Mouse (Mus musculus): ENCODE measurements around the gene Gm49336.

Gm49336 gene

GRCm38 (mm10) chr14:60251281-60252003 is at the start of gene Gm49336, which contains the start of gene Nupl1:
TSS of gene Gm49336 (minus strand) at chr14:60251507.
TSS of gene Nupl1 (minus strand) at chr14:60251431.
- peak; percentile 99 for DNase-seq (ENCODE audit: low read depth, low spot score)

GRCm38 (mm10) chr14:60301024-60301423 is 49.7 kb upstream of the Gm49336 start:
- no peak for DNase-seq (ENCODE audit: low read depth, low spot score)

DNA sequence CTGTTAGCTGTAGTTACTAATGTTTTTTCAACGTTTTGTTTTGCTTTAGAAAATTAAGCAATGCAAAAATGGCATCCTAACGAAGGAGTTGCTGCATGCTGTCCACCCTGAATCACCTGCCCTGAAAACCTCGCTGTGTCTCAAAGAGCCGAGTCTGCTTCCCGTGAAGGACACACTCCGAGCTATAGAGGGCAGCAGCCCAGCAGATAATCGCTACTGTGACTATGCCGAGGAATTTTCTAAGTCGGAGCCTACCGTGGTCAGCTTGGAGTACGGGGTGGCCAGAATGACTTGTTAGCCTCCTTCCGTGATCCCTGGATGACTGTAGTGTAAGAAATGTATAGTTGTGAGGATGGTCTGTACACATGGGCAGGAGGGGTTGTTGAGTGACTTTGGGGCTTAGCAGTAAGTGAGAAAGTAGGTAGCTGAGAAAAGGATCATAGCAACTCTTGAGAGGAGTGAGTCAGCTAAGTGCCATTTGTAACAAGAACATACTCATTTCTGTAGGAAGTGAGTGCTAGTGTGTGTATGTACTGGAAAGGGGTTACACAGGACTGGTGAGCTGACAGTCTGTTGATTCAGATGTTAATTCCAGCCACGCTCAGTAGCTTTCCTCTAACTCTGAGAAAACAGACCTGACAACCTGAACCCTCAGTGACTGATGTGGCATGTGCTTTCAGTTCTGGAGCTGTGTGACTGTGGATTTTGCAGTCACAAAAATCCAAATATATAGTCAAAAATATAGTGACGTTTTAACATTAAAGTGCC is 49.1 kb upstream of the Gm49336 start:
- DNase-seq (ENCODE audit: low read depth, low spot score), result peak; percentile 6

GRCm38 (mm10) chr14:60295531-60295930 is 44.2 kb upstream of the Gm49336 start:
- DNase-seq (ENCODE audit: low read depth, low spot score), result no peak

- no peak for DNase-seq (ENCODE audit: low read depth, low spot score)
Observed at GRCm38 (mm10) chr14:60290363-60290762, 39.1 kb upstream of the Gm49336 start.

- no peak for DNase-seq (ENCODE audit: low read depth, low spot score)
Observed at GRCm38 (mm10) chr14:60286194-60286863, 35.0 kb upstream of the Gm49336 start.

DNA sequence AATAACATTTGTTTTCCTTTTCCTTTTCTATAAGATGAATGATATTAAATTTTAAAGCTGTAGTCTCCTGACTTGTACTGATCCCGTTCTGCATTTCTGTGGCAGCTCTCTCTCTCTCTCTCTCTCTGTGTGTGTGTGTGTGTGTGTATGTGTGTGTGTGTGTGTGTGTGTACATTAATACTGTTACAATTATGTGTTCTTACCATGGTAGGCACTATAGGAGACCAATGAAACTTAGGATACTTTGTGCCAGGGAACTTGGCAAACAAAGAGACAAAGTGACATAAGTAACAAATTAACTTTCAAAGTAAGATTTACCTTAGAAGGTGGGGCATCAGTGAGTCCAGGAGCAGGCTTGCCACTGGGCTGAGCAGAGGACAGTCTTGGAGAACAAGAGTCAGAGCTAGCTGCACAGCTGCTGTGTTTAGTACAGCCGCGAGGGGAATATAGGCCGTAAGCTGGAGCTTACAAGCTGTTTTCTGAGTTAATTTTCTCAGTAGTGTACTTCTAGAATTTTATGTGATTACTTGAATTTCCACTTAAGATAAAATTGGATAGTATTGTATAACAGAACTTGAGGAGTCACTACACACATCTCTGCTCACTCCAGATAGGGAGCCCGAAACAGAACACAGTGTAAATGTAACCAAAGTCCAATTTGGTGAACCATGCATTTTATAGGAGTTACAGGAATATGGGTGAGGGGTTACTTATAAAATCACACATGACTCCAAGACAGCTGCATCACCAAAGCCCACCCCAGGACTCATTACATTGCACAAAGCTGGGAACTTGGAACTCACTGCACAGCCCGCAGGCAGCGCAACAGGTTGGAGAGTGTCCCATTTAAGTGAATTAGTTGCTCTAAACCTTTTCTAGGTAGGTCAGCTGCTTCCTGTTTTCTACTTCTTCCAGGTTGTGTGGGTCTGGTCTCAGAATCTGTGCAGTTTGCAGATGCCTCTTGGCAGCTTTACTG is 24.3 kb upstream of the Gm49336 start:
- no peak for DNase-seq (ENCODE audit: low read depth, low spot score)

- DNase-seq (ENCODE audit: low read depth, low spot score), result no peak
Observed at GRCm38 (mm10) chr14:60273346-60273745, 22.0 kb upstream of the Gm49336 start.

DNA sequence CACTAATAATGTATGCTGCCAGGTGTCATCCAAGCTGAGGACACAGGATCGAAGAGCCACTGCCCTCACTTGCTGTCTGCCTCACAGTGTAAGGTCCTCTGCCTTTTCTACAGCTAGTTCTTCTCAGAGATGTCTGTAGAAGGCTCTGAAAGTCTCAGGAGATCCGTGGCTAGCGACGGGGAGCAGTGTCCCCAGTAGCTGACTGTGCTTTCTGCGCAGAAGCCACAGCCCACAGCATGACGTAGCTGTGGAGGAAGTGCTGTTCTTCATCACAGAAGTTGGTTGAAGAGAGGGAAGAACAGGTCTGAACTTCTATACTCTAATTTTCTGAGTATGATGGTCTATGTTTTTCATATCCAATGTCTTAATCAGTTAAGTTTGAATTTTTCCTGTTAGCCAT is 18.0 kb upstream of the Gm49336 start:
- no peak for DNase-seq (ENCODE audit: low read depth, low spot score)

DNA sequence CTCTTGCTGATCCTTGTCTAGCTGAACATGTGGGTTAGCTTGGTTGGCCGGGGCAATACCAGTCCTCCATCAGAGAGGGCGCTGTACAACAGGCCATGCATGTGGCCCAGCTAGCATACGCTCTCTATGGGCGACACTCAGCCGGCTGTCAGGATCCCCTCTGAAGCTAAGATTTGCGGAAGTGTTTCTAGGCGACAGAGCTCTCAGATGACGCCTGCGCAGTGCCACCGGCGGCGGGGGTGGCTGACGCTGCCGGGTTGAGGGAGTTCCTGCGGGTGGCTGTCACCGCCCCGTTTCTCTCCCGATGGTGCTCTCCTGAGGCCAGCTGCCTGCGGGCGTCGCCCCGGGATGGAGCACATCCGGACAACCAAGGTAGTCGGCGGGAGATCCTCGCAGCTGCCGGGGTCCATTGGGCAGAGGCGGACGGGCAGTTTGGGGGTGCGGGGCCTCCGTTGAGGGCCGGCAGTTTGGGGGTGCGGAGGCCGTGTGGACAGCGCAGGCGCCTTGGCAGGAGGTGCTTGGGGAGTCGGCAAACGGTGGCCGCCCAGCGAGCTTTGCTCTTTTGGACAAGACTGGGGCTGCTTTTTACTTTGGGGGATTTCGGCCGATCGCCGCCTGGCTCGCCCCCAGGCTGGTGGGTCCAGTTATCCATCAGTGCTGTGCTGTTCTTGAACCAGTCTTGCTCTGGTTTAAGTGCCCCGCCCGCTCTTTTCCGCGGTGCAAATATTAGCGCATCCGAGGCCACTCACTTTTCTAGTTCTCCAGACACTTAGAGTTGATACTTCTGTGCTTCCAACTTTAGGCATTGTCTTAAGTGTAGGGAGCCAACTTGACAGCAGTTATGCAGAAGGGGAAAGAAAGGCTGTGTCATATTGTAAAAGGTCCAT is 13.9 kb upstream of the Gm49336 start, which contains the start of gene Mtmr6:
TSS of gene Mtmr6 (plus strand) at position 239 of the 887 bp plus-strand sequence.
- DNase-seq (ENCODE audit: low read depth, low spot score), result peak; percentile 99

DNA sequence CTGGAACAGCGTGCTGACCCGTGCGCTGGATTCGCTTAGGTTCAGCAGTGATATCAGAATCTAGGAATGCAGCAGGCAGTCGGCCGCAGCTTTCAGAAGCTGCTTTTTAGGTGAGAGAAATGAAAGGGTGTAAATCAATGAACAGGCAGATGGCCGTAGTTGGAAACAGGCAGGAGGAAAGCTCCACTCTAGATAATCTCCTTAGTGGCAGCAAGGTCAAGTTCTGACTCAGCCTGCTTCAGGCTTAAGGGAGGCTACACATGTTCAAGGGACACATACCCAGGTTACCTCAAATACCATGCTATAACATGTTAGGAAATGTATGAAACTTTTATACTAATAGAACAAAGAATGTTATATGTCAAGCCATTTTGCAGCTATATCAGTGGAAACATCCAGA is 11.0 kb upstream of the Gm49336 start:
- no peak for DNase-seq (ENCODE audit: low read depth, low spot score)

DNA sequence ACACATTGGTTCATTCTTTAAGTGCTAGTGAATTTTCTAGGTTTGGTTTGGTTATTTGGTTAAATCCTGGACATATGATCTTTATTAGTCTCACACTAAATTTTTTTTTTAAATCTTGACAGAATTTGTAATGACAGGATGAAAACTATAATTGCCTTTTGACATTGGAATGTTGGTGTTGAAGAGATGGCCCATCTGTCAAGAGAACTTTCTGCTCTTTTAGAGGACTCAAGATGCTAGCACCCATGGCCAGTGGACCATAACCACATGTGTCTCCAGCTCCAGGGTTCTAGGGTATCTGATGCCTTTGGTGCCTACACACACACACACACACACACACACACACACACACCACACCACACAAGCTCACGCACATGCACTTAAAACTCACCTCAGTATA is 6.5 kb upstream of the Gm49336 start:
- DNase-seq (ENCODE audit: low read depth, low spot score), result no peak

GRCm38 (mm10) chr14:60257101-60257500 is 5.8 kb upstream of the Gm49336 start:
- no peak for DNase-seq (ENCODE audit: low read depth, low spot score)

DNA sequence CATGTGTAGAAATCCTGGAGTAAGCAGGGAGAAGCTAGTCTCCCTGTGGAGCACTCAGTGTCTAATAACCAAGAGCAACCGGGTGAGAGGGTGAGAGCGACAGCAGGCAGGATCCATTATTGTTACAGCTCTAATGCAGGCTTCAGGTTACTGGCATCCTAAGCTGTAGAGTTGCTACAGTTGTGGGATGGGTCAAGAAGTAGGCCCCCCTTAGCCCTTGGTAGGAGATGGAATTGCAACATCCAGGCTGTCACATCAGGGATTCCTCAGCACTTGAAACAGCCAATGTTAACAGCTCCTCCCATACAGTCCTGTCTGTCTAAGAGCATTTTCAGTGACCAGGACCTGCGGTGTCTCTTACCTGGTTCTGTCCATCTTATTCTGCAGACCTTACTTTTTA is 5.0 kb upstream of the Gm49336 start:
- peak; percentile 43 for DNase-seq (ENCODE audit: low read depth, low spot score)

GRCm38 (mm10) chr14:60254774-60255173 is 3.5 kb upstream of the Gm49336 start:
- no peak for DNase-seq (ENCODE audit: low read depth, low spot score)

GRCm38 (mm10) chr14:60253466-60253865 is 2.2 kb upstream of the Gm49336 start:
- DNase-seq (ENCODE audit: low read depth, low spot score), result no peak

- peak; percentile 19 for DNase-seq (ENCODE audit: low read depth, low spot score)
Observed at GRCm38 (mm10) chr14:60252004-60253000, 995 bp upstream of the Gm49336 start.

DNA sequence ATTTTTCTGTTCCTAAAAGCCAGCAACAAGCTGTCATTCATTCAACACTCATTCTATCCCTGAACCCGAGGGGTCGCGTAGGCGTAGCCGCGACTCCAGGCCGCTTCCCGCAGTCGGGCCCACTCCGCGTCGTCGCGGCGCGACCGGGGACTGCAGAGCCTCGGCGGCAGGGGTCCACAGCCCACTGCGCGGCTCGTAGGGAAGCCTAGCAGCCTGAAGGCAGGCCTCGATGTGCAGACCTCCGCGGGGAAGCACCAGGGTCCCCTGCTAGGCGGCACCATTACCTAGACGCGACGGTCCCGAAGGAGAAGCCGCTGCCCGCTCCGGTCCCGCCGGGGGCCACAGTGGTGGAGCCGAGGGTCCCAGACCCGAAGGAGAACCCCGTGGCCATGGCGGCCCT is 428 bp downstream of the Gm49336 start:
- peak; percentile 66 for DNase-seq (ENCODE audit: low read depth, low spot score)

- no peak for DNase-seq (ENCODE audit: low read depth, low spot score)
Observed at GRCm38 (mm10) chr14:60250366-60250765, 941 bp downstream of the Gm49336 start.
